Mouse (Mus musculus) MEL (cell line): ENCODE measurements around the gene Kif26b. TPM values are rescaled to one million over a fixed set of nuclear protein-coding genes. Genes with fewer than 3 reads are reported as not detected.

Experiments
- DNase-seq: peaks from one replicate; pipeline ENCODE4 v3.0.0; 2011; ENCODE audit warnings: low read depth, low spot score
- H3K27ac ChIP-seq: 2 replicates; pipeline ENCODE4 v1.5.1; 2012; ENCODE audit warnings: low read depth, mild to moderate bottlenecking, control low read depth, low read length, moderate library complexity; ENCODE audit not compliant: control insufficient read depth
- H3K27me3 ChIP-seq, 2 experiments: fragments of 150-350 bp in 1 of 2; sonication (generic) in 1 of 2; 2 replicates each; pipeline ENCODE4 v1.6.1; 2012; ENCODE audit warnings: low read length in 2 of 2, mild to moderate bottlenecking in 2 of 2, improper control_type of control experiment in 1 of 2, moderate library complexity in 1 of 2; ENCODE audit not compliant: insufficient read depth in 2 of 2, control insufficient read depth in 1 of 2
- H3K36me3 ChIP-seq, 2 experiments: 2 replicates each; pipeline ENCODE4 v1.6.1; 2012 to 2014; ENCODE audit warnings: low read length in 2 of 2, improper control_type of control experiment in 1 of 2, inconsistent platforms in 1 of 2, mild to moderate bottlenecking in 1 of 2; ENCODE audit not compliant: insufficient read depth in 2 of 2, control insufficient read depth in 1 of 2
- H3K4me1 ChIP-seq, 2 experiments: fragments of 150-350 bp in 1 of 2; sonication (generic) in 1 of 2; 2 replicates each; pipeline ENCODE4 v1.6.1; 2012; ENCODE audit warnings: low read length in 2 of 2, improper control_type of control experiment in 1 of 2, mild to moderate bottlenecking in 1 of 2; ENCODE audit not compliant: insufficient read depth in 2 of 2, control insufficient read depth in 1 of 2
- H3K4me3 ChIP-seq, 2 experiments: fragments of 150-350 bp in 1 of 2; sonication (generic) in 1 of 2; 2 replicates each; pipeline ENCODE4 v1.5.1; 2012; ENCODE audit warnings: low read depth in 2 of 2, low read length in 2 of 2, mild to moderate bottlenecking in 2 of 2, moderate library complexity in 2 of 2, control low read depth in 1 of 2, improper control_type of control experiment in 1 of 2; ENCODE audit not compliant: control insufficient read depth in 1 of 2, insufficient read depth in 1 of 2
- H3K79me2 ChIP-seq: 2 replicates; pipeline ENCODE4 v1.6.1; 2012; ENCODE audit warnings: mild to moderate bottlenecking, low read length, moderate library complexity; ENCODE audit not compliant: control insufficient read depth, poor library complexity, insufficient read depth
- H3K9ac ChIP-seq: 2 replicates; pipeline ENCODE4 v1.6.1; 2012; ENCODE audit warnings: low read depth, mild to moderate bottlenecking, control low read depth, low read length, moderate library complexity; ENCODE audit not compliant: control insufficient read depth, poor library complexity, severe bottlenecking
- H3K9me3 ChIP-seq: fragments of 150-350 bp; sonication (generic); replicated peaks from 2 replicates; pipeline ENCODE4 v1.6.1; 2012; ENCODE audit warnings: mild to moderate bottlenecking, low read length, improper control_type of control experiment, moderate library complexity; ENCODE audit not compliant: insufficient read depth
- CHD2 ChIP-seq: IDR thresholded peaks from 2 replicates; pipeline ENCODE4 v1.6.1; 2011; ENCODE audit warnings: low read length, improper control_type of control experiment
- CTCF ChIP-seq, 3 experiments: IDR thresholded peaks in 2 of 3; conservative IDR thresholded peaks in 1 of 3; 2 replicates each; pipeline ENCODE4 v1.5.1; 2011 to 2012; ENCODE audit warnings: low read length in 3 of 3, low read depth in 2 of 3, mild to moderate bottlenecking in 2 of 3, improper control_type of control experiment in 1 of 3, inconsistent platforms in 1 of 3, mixed read lengths in 1 of 3, moderate library complexity in 1 of 3; ENCODE audit not compliant: control insufficient read depth in 1 of 3, insufficient read depth in 1 of 3, poor library complexity in 1 of 3, severe bottlenecking in 1 of 3
- E2F4 ChIP-seq: IDR thresholded peaks from 2 replicates; pipeline ENCODE4 v1.6.1; 2011; ENCODE audit warnings: low read depth, low read length, improper control_type of control experiment, borderline replicate concordance
- ELF1 ChIP-seq: IDR thresholded peaks from 2 replicates; pipeline ENCODE4 v1.6.1; 2014; ENCODE audit warnings: low read depth, mild to moderate bottlenecking, inconsistent platforms, low read length, improper control_type of control experiment, moderate library complexity
- EP300 ChIP-seq, 2 experiments: IDR thresholded peaks; 2 replicates each; pipeline ENCODE4 v1.6.1; 2011; ENCODE audit warnings: improper control_type of control experiment in 2 of 2, low read length in 2 of 2, low read depth in 1 of 2, mild to moderate bottlenecking in 1 of 2
- ETS1 ChIP-seq: IDR thresholded peaks from 2 replicates; pipeline ENCODE4 v1.6.1; 2012; ENCODE audit warnings: low read depth, mild to moderate bottlenecking, inconsistent platforms, low read length, improper control_type of control experiment, moderate library complexity
- GATA1 ChIP-seq: IDR thresholded peaks from 2 replicates; pipeline ENCODE4 v1.6.1; 2011; ENCODE audit warnings: low read depth, low read length, improper control_type of control experiment
- JUND ChIP-seq: IDR thresholded peaks from 2 replicates; pipeline ENCODE4 v1.6.1; 2011; ENCODE audit warnings: low read depth, mild to moderate bottlenecking, improper control_type of control experiment, low read length
- MAX ChIP-seq: IDR thresholded peaks from 2 replicates; pipeline ENCODE4 v1.6.1; 2011; ENCODE audit warnings: low read length, improper control_type of control experiment
- MAZ ChIP-seq: IDR thresholded peaks from 2 replicates; pipeline ENCODE4 v1.6.1; 2012; ENCODE audit warnings: low read depth, mild to moderate bottlenecking, inconsistent platforms, low read length, improper control_type of control experiment
- MEF2A ChIP-seq: IDR thresholded peaks from 2 replicates; pipeline ENCODE4 v1.6.1; 2014; ENCODE audit warnings: low read depth, mild to moderate bottlenecking, inconsistent platforms, low read length, improper control_type of control experiment; ENCODE audit not compliant: poor library complexity, insufficient replicate concordance, severe bottlenecking; ENCODE audit errors: extremely low read depth
- MXI1 ChIP-seq: IDR thresholded peaks from 2 replicates; pipeline ENCODE4 v1.6.1; 2011; ENCODE audit warnings: mild to moderate bottlenecking, low read depth, low read length, improper control_type of control experiment
- NELFE ChIP-seq: IDR thresholded peaks from 2 replicates; pipeline ENCODE4 v1.6.1; 2011; ENCODE audit warnings: low read depth, low read length, improper control_type of control experiment
- NRF1 ChIP-seq: IDR thresholded peaks from 2 replicates; pipeline ENCODE4 v1.6.1; 2014; ENCODE audit warnings: low read depth, mild to moderate bottlenecking, inconsistent platforms, low read length, improper control_type of control experiment, moderate library complexity; ENCODE audit not compliant: poor library complexity, insufficient read depth, severe bottlenecking
- POLR2A ChIP-seq, 2 experiments: IDR thresholded peaks; 2 replicates each; pipeline ENCODE4 v1.6.1; 2011 to 2012; ENCODE audit warnings: low read length in 2 of 2, mild to moderate bottlenecking in 2 of 2, control low read depth in 1 of 2, improper control_type of control experiment in 1 of 2, low read depth in 1 of 2, moderate library complexity in 1 of 2; ENCODE audit not compliant: control insufficient read depth in 1 of 2, insufficient read depth in 1 of 2, poor library complexity in 1 of 2
- RCOR1 ChIP-seq: IDR thresholded peaks from 2 replicates; pipeline ENCODE4 v1.6.1; 2012; ENCODE audit warnings: low read depth, mild to moderate bottlenecking, inconsistent platforms, low read length, improper control_type of control experiment
- TAL1 ChIP-seq: IDR thresholded peaks from 2 replicates; pipeline ENCODE4 v1.6.1; 2012; ENCODE audit warnings: mild to moderate bottlenecking, inconsistent platforms, low read length, moderate library complexity, mixed read lengths
- TBP ChIP-seq: IDR thresholded peaks from 2 replicates; pipeline ENCODE4 v1.8.0; 2011; ENCODE audit warnings: low read depth, low read length, improper control_type of control experiment
- TCF12 ChIP-seq: IDR thresholded peaks from 2 replicates; pipeline ENCODE4 v1.6.1; 2014; ENCODE audit warnings: low read depth, mild to moderate bottlenecking, inconsistent platforms, low read length, improper control_type of control experiment, moderate library complexity
- UBTF ChIP-seq: IDR thresholded peaks from 2 replicates; pipeline ENCODE4 v1.6.1; 2012; ENCODE audit warnings: low read depth, mild to moderate bottlenecking, inconsistent platforms, low read length, improper control_type of control experiment, moderate library complexity, borderline replicate concordance; ENCODE audit not compliant: insufficient read depth
- USF2 ChIP-seq, 2 experiments: IDR thresholded peaks; 2 replicates each; pipeline ENCODE4 v1.6.1; 2011 to 2012; ENCODE audit warnings: improper control_type of control experiment in 2 of 2, low read length in 2 of 2, borderline replicate concordance in 1 of 2, inconsistent platforms in 1 of 2, low read depth in 1 of 2, mild to moderate bottlenecking in 1 of 2; ENCODE audit not compliant: insufficient read depth in 1 of 2
- ZC3H11A ChIP-seq: IDR thresholded peaks from 2 replicates; pipeline ENCODE4 v1.6.1; 2012; ENCODE audit warnings: low read depth, mild to moderate bottlenecking, inconsistent platforms, low read length, improper control_type of control experiment
- ZMIZ1 ChIP-seq: IDR thresholded peaks from 2 replicates; pipeline ENCODE4 v1.6.1; 2012; ENCODE audit warnings: low read depth, mild to moderate bottlenecking, inconsistent platforms, low read length, improper control_type of control experiment, moderate library complexity
- ZNF384 ChIP-seq: IDR thresholded peaks from 2 replicates; pipeline ENCODE4 v1.6.1; 2012; ENCODE audit warnings: low read depth, mild to moderate bottlenecking, inconsistent platforms, low read length, improper control_type of control experiment
- polyA plus RNA-seq, 2 experiments: library from polyadenylated mRNA; stranded (reverse) in 1 of 2; unstranded in 1 of 2; fragments of >175 nt in 1 of 2; fragments of >200 nt in 1 of 2; gene quantifications; 2 replicates each; pipeline versions ENCODE4 v1.2.1 to v1.2.4; 2012; ENCODE audit warnings: low replicate concordance in 2 of 2, low read depth in 1 of 2; ENCODE audit not compliant: insufficient read length in 2 of 2, insufficient read depth in 1 of 2, missing spikeins in 1 of 2
- total RNA-seq: library from RNA; depleted of rRNA; stranded (reverse); fragments of 300-350 nt; gene quantifications from 2 replicates; pipeline ENCODE4 v1.2.3, GENCODE M21; 2012

Gene Kif26b
- total and polyA plus RNA-seq, 3 experiments = 0.08 to 0.50 TPM; not detected in 1

DNA sequence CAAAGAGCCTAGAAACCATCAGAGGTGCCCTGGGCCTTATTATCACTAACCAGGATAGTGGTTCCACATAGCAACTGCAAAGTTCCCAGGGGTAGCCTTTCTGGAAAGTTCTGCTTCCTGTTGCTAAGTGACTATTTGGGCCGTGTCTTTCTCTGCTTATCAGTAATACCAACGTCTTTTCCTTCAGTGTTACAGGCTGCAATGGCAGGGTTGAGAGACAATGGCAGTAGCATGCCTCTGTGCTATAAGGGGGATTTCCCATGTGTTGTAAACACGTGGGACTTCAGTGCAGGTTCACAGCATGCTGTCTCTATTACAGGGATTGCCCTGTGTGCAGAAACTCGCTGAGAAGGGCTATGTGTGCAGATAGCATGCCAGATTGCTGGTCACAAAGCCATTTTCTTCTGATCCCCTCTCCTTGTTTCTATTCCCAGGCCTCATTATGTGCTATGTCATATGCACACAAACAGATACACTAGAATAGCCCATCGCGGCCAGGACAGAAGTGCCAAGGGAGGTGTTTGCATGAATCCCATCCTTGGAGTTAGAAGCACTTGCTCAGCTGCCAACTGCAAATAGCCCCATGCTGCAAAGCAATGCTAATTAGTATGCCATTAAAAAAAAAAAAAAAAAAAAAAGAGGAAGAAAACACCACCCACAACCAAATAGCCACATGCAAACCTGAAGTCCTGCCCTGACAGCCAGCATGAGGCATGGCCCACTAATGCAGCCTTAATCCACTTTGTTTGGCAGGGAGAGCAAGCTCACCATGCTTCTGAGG lies 384.2 kb downstream of the Kif26b start:
- Histone ChIP-seq H3K27ac (no peak overlapping the region), H3K9ac (no peak overlapping the region), H3K79me2 (no peaks in the 10 kb centered on the region), H3K9me3 (no peaks in the 10 kb centered on the region), H3K36me3 (peaks cover 0 to 13% of the 10 kb centered on the region in 2 experiments; a peak in 2 of 4 replicates), H3K4me3 (no peak overlapping the region), H3K4me1 (peaks cover 0 to 14% of the 10 kb centered on the region in 2 experiments; a peak in 2 of 4 replicates), H3K27me3 (no peaks in the 10 kb centered on the region)
- TF ChIP-seq MXI1 (0 out of 2 replicates have a peak, but pooled peaks have one; percentile 25), ZC3H11A (no peak), NRF1 (no peak), ELF1 (no peak), GATA1 (peak; percentile 34; the same call in 1 of the 2 replicates), EP300 (IDR thresholded peaks at IDR 0.05; ENCODE audit: low read depth in 1 of 2, low read length in 2 of 2) (peak in 1 of 2 experiments; percentile 40; a peak in 2 of 4 replicates), ZNF384 (peak; percentile 92)
- DNase-seq = peak; percentile 47

- no peaks in the 10 kb centered on the region for H3K79me2 ChIP-seq
- no peak overlapping the region for H3K4me3 ChIP-seq
- TF ChIP-seq E2F4 (no peak), MXI1 (no peak), TAL1 (no peak), ZMIZ1 (no peak), MAX (no peak), TCF12 (no peak), MEF2A (no peak), RCOR1 (no peak), USF2 (IDR thresholded peaks at IDR 0.05; ENCODE audit: borderline replicate concordance in 1 of 2, insufficient read depth in 1 of 2, low read depth in 1 of 2, low read length in 2 of 2) (no peak), CTCF (IDR thresholded peaks at IDR 0.05 in 2 of 3, conservative IDR thresholded peaks at IDR 0.05 in 1 of 3; ENCODE audit: control insufficient read depth in 1 of 3, insufficient read depth in 1 of 3, low read depth in 2 of 3, low read length in 3 of 3, poor library complexity in 1 of 3, severe bottlenecking in 1 of 3) (no peak), POLR2A (IDR thresholded peaks at IDR 0.05; ENCODE audit: control insufficient read depth in 1 of 2, insufficient read depth in 1 of 2, low read depth in 1 of 2, low read length in 2 of 2, poor library complexity in 1 of 2) (no peak), UBTF (no peak), CHD2 (no peak), ETS1 (no peak), MAZ (no peak), NELFE (no peak), JUND (no peak), TBP (no peak)
- TF ChIP-seq, all 39 proteins: peak for 0
- no peaks in the 10 kb centered on the region for H3K27me3 ChIP-seq
- peaks cover 0 to 13% of the 10 kb centered on the region in 2 experiments; a peak in 2 of 4 replicates for H3K36me3 ChIP-seq
- no peaks in the 10 kb centered on the region for H3K9me3 ChIP-seq
- no peak for DNase-seq
- H3K27ac ChIP-seq = no peak overlapping the region
- H3K9ac ChIP-seq = no peak overlapping the region
- H3K4me1 ChIP-seq = peaks cover 0 to 14% of the 10 kb centered on the region in 2 experiments; a peak in 2 of 4 replicates
Observed at GRCm38 (mm10) chr1:178915056-178915455, 386.1 kb downstream of the Kif26b start.
